Mouse (Mus musculus) right cerebral cortex, postnatal 10 days (tissue): ENCODE results near the gene Cecr2.
A peak's percentile ranks its signal among the peaks of the same experiment; 100 is the strongest.
"Not testable (repeated sequence)": the region's sequence is repeated elsewhere in the genome, so short reads cannot be mapped to it uniquely, and the experiment has no call there.

Source experiments
- DNase-seq, 2 experiments: peaks; one replicate each; pipeline ENCODE4 v3.0.0; 2021; ENCODE audit warnings: low spot score in 2 of 2

Cecr2 gene

DNA sequence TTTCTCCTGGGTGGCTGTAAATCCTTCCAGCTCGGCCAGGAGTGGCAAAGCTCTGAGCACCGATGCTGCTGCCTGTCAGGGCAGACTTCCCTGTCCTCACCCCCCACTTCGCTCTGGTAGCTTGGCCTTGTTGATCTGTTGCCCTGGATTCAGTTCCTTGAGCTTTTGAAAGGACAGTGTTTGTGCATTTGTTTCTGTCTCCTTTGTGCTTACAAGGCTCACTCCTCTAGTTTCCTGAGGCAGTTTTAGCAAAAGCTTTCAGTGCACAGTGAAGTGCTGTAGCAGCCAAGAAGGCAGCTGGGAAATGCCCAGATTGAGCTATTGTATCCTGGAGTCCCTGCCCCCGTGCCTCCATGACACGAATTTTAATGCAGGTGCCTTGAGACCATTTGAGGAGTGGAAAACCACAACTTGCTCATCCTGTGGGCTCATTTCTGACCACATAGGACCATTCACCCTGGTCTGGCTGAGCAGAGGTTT, 107.0 kb downstream of the Cecr2 start, which contains the start of gene Slc25a18:
TSS of gene Slc25a18 (plus strand) at position 430 of the 480 bp plus-strand sequence.
- DNase-seq, result peak; percentile 69 to 77

DNA sequence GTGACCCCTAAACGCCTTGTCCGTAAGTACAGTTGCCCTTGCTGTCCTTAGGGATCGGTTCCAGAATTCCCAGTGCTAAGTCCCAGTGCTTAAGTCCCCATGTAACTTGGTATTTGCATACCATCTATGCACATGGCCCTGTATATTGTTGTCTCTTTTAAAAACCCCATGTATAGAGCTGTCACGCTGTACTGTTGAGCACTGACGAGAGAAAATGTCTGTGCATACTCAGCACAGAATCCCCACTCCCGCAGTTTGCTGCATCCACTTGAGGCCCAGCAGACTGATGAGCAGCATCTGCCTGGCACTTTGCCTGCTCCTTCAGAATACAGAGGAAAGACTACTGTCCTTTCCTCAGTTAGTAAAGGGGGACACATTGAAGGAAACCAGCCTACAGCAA, 107.6 kb downstream of the Cecr2 start:
- DNase-seq, result peak in 1 of 2 experiments; percentile 48

GRCm38 (mm10) chr6:120776286-120776685, 110.1 kb downstream of the Cecr2 start:
- DNase-seq, result no peak

GRCm38 (mm10) chr6:120777533-120777932, 111.4 kb downstream of the Cecr2 start:
- DNase-seq, result no peak

DNA sequence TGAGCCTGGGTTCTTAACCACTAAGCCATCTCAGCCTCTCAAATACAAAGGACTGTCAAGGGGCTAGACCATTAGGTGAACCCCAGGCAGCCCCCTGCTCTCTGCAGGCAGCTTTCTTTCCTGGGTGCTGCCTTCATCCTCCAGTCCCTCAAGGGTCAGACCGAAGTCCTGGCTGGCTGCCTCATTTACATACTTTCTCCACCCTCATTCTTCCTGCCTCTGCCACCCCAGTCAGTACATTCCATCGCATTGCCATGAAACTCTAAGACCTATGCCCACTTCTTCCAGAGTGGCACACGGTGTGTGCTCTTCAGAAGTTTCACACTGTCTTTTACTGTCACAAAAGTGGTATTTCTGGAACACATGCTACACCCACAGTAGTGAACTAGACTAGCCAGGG, 112.1 kb downstream of the Cecr2 start:
- DNase-seq, result no peak

DNA sequence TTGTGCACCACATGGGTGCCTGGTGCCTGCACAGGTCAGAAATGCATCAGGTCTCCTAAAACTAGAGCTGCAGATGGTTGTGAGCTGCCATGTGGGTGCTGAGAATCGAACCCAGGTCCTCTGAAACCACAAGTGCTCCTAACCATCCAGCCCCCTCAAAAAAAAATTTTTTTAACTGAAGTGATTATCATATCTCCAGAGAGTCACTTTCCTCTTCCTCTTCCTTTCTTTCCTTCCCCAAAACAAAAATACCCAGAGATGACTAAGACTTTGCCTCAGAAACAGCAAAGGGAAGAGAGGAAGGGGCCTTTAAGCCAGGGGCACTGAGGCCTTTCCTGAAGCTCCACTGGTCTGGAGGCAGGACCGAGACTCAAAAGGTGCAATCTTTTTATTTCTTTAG, 116.8 kb downstream of the Cecr2 start:
- no peak for DNase-seq

DNA sequence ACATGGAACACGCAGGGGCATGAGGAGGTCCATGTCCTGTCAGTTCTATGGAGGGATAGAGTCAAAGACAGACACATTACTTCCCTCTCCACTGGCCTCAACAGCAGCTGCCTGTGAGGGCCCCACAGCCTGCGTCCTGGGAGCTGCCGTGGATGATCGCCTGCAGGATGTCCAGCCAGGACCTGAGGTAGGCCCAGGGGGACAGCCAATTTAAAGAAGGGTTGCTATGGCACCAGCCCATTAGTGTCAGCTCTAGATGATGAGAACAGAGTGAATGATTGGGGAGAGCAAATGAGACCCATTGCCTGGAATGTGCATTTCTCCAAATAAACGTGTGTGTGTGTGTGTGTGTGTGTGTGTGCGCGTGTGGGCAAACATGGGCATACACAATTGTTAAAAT, 118.2 kb downstream of the Cecr2 start:
- DNase-seq, result no peak

GRCm38 (mm10) chr6:120788068-120788607, 122.0 kb downstream of the Cecr2 start:
- no peak for DNase-seq

DNA sequence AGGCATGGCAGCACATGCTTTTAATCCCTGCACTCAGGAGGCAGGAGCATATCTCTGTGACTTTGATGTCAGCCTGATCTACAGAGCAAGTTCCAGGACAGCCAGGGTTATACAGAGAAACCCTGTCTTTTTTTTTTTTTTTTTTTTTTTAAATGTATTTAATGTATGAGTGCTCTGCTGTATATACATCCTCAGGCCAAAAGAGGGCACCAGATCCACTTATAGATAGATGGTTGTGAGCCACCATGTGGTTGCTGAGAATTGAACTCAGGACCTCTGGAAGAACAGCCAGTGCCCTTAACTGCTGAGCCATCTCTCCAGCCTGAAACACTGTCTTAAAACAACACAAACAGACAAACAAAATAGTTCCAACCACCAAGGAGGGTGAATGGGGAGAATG, 122.7 kb downstream of the Cecr2 start:
- DNase-seq, result no peak

DNA sequence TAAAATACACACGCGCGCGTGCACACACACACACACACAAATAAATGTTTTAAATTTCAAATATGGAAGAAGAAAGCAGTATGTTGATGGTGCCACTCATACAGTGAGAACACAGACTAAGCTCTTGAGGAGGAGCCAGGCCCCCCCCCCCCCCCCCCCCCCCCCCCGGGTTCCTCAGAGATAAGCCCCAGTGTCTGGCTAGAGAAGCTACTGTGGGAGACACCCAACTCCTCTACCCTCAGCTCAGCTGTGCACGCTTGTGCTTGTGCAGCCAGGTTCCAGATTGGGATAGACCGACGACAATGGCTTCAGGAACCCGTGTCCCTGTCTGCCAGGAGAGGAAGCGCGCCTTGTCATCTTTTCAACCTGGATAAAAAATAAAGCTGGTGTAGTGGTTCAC, 124.0 kb downstream of the Cecr2 start:
- DNase-seq, result no peak

DNA sequence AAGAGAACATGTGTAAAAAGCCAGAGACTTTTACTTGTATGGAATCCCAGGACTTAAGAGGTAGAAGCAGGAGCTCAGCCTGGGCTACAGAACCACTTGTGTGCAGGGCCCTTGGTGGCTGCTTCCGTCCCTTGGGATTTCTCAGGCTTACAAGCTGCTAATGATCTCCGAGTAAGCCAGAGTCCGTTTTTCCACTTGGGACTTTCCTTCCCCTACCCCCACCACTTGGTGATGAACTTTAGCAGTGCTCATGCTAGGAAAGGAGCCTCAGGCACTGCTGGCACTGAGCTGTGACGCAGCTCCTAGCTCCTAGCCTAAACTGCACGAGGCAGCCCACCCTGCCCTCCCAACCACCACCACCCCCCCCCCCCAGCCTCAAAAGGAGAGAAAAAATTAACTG, 124.5 kb downstream of the Cecr2 start:
- no peak for DNase-seq

DNA sequence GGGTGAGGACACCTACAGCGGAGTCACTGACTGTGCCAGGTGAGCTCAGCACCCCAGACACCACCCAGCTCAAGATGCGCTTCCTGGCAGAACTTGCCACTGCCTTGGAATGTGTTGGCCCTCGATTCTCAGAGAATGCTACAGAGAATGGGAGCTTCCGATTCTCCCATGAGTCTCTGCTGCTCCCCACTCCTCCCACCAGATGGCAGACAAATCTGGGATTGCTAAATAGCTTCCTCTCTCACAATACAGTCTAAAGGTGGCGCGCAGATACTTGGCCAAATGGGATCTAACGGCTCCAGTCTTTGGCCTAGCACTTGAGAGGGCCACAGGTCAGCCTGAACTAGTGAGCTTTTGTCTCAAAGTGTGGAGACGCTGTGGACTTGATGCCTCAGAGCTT, 126.8 kb downstream of the Cecr2 start:
- no peak for DNase-seq

GRCm38 (mm10) chr6:120795422-120796086, 129.4 kb downstream of the Cecr2 start:
- DNase-seq, result no peak

GRCm38 (mm10) chr6:120796111-120796510, 129.9 kb downstream of the Cecr2 start:
- DNase-seq, result peak in 1 of 2 experiments; percentile 53

GRCm38 (mm10) chr6:120798019-120798418, 131.8 kb downstream of the Cecr2 start:
- no peak for DNase-seq

GRCm38 (mm10) chr6:120798905-120799304, 132.7 kb downstream of the Cecr2 start:
- no peak for DNase-seq

GRCm38 (mm10) chr6:120799581-120800041, 133.4 kb downstream of the Cecr2 start:
- DNase-seq, result no peak

DNA sequence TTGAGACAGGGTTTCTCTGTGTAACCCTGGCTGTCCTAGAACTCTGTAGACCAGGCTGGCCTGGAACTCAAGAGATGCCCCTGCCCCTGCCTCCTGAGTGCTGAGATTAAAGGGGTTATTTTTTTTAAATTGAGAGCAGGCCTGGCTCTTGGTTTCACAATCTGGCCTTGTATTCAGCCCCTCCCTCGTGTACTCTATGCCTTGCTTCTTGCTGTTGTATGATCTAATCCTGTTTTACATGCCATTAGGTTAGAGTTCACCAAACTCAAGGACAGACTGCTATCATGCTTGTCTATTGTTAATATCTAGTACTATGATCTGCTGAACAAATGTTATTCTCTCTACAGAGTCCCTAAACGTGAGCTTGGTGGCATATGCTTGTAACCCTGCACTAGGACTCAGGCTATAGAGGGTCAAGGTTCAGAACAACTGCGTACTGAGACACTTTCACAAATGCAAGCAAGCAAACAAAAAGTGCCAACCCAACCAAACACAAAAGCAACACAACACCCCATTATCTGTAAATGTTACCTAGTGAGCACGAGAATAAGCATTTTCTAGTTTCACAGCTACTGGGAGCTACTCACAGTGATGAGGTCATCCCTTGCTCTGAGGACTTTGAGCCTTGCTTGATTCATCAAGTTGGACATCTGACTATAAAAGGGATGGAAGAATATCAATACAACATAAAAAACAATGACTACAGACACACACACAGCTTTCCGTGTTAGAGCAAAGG, 141.0 kb downstream of the Cecr2 start:
- DNase-seq, result no peak

DNA sequence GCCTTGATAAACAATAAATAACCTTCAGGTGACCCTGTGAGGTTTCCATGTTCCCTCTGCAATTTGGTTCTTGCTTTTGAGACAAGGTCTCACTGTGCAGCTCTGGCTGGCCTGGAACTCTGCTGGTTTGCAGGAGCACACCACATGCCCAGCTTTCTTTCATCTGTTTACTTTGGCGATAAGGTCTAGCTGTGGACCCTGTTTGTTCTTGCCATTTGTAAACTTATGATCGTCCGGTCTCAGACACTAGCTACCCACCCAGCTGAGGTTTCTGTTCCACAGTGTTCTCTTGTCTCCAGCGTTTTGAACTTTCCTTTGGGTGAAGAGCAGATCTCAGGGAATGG, 141.5 kb downstream of the Cecr2 start:
- DNase-seq, result no peak

DNA sequence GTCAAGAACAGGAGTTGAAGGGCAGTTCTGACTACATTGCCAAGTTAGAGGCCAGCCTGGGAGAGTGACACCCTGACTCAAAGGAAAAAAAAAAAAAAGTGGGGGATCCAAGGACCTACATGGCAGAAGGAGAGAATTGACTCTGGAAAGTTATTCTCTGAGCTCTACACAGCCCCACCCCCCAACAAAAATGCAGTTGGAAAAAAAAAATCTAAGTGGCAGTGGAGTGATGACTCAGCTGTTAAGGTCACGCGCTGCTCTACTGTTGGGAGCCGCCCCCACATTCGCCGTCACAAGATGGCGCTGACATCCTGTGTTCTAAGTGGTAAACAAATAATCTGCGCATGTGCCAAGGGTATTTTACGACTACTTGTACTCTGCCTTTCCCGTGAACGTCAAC, 145.8 kb downstream of the Cecr2 start:
- not testable (repeated sequence) for DNase-seq

DNA sequence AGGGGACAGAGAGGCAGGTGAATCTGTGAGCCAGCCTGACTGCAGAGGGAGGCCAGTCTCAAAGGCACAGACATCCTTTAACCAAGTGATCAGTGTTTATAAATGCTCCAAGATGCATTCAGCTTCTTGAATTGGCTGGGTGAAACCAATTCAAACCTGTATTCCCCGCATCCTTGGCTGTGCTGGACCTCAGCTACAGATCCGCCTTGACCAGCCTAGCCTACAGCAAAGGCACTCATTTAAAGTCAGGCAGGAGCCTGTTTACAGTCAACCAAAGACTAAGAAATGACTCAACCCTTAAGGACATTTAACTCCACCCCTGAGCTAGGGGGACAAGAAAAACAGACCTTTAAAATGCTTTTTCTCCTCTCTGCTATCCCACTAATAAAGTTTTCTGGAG, 153.1 kb downstream of the Cecr2 start:
- no peak for DNase-seq

GRCm38 (mm10) chr6:120820144-120820543, 154.0 kb downstream of the Cecr2 start:
- no peak for DNase-seq
